Comparison of ENCODE assay signal across 24 mouse cellular contexts in genomic region chr12:28622641-28623040, GRCm38 (mm10). TPM values are rescaled to one million over a fixed set of nuclear protein-coding genes. Genes with fewer than 3 reads are reported as not detected.
DNase-seq lines count a peak whose midpoint lies in the region; ATAC-seq and TF ChIP-seq lines count a peak whose summit lies in the region.
"Had no signal": no experiment of that assay in that cellular context is flagged by ENCODE, and none has a peak within 500 bp of the region (broad histone marks: within the 10 kb centered on the region; RNA-seq: fewer than 3 reads in every experiment).

No protein-coding gene starts in this region.

- no peak overlapping the region for H3K9ac ChIP-seq in heart, embryonic 12.5 days
- H3K9ac ChIP-seq in kidney, embryonic 16.5 days (replicated peaks; ENCODE audit: low read length), result no peak overlapping the region
- H3K9ac ChIP-seq in MEL (ENCODE audit: control insufficient read depth, low read depth, low read length, poor library complexity, severe bottlenecking), result no peak overlapping the region
- H3K9ac ChIP-seq in heart, postnatal 0 days (replicated peaks; ENCODE audit: low read depth, low read length), result no peak overlapping the region
- H3K9ac ChIP-seq: embryonic facial prominence, embryonic 12.5 days; limb, embryonic 12.5 days; stomach, embryonic 15.5 days had no signal

- 45% methylated on average over 1 of the region's 1 CpGs for WGBS in heart, embryonic 12.5 days
- 56% methylated on average over 1 of the region's 1 CpGs for WGBS in kidney, embryonic 16.5 days
- WGBS in kidney, adult 2 months, result 80% methylated on average over 1 of the region's 1 CpGs
- 67% methylated on average over 1 of the region's 1 CpGs for WGBS in heart, postnatal 0 days

- peak overlapping the region; percentile 39 for H3K27ac ChIP-seq in heart, embryonic 12.5 days (ENCODE audit: poor library complexity, severe bottlenecking)
- peak overlapping the region; percentile 56 for H3K27ac ChIP-seq in kidney, embryonic 16.5 days (ENCODE audit: low read length)
- no peak overlapping the region for H3K27ac ChIP-seq in kidney, adult 2 months (ENCODE audit: insufficient read depth, low read depth, low read length)
- H3K27ac ChIP-seq in MEL (ENCODE audit: control insufficient read depth, low read depth, low read length), result no peak overlapping the region
- H3K27ac ChIP-seq in heart, postnatal 0 days (ENCODE audit: low read depth), result peak overlapping the region; percentile 40; the same call in 1 of the 2 replicates
- H3K27ac ChIP-seq: embryonic facial prominence, embryonic 12.5 days; gastrocnemius, adult 2 months; limb, embryonic 12.5 days; neural tube, embryonic 12.5 days; stomach, embryonic 15.5 days had no signal

- H3K4me2 ChIP-seq in heart, embryonic 12.5 days, result peak overlapping the region; percentile 56
- H3K4me2 ChIP-seq in kidney, embryonic 16.5 days (replicated peaks; ENCODE audit: low read depth, low read length), result no peak overlapping the region
- peak overlapping the region; percentile 6 for H3K4me2 ChIP-seq in heart, postnatal 0 days (ENCODE audit: low read depth, low read length)
- H3K4me2 ChIP-seq: embryonic facial prominence, embryonic 12.5 days; limb, embryonic 12.5 days; midbrain, embryonic 11.5 days; neural tube, embryonic 12.5 days; stomach, embryonic 15.5 days had no signal

- intact Hi-C loops in heart, postnatal 14 days (cut with DNase I), result no loop called here

- no peaks in the 10 kb centered on the region for H3K9me3 ChIP-seq in heart, embryonic 12.5 days (replicated peaks)
- H3K9me3 ChIP-seq in kidney, embryonic 16.5 days (ENCODE audit: low read length), result no peaks in the 10 kb centered on the region
- H3K9me3 ChIP-seq in MEL (replicated peaks; ENCODE audit: insufficient read depth, low read length), result no peaks in the 10 kb centered on the region
- no peaks in the 10 kb centered on the region for H3K9me3 ChIP-seq in heart, postnatal 0 days (replicated peaks; ENCODE audit: control insufficient read depth, low read length)
- H3K9me3 ChIP-seq: embryonic facial prominence, embryonic 12.5 days; limb, embryonic 12.5 days; neural tube, embryonic 12.5 days; stomach, embryonic 15.5 days had no signal

- TF ChIP-seq CTCF in kidney, adult 2 months (conservative IDR thresholded peaks at IDR 0.05; ENCODE audit: insufficient read depth, insufficient read length, low read depth, low read length), result no peak
- no peak for TF ChIP-seq CTCF in MEL (IDR thresholded peaks at IDR 0.05 in 2 of 3, conservative IDR thresholded peaks at IDR 0.05 in 1 of 3; ENCODE audit: control insufficient read depth in 1 of 3, insufficient read depth in 1 of 3, low read depth in 2 of 3, low read length in 3 of 3, poor library complexity in 1 of 3, severe bottlenecking in 1 of 3)
- TF ChIP-seq CTCF in heart, postnatal 0 days (IDR thresholded peaks at IDR 0.05; ENCODE audit: low read depth), result no peak

- no peak for TF ChIP-seq EP300 in MEL (IDR thresholded peaks at IDR 0.05; ENCODE audit: low read depth in 1 of 2, low read length in 2 of 2)
- TF ChIP-seq EP300 in heart, postnatal 0 days (IDR thresholded peaks at IDR 0.05; ENCODE audit: low read depth), result no peak

- no peak for DNase-seq in heart, postnatal 14 days
- DNase-seq in kidney, adult 2 months, result no peak
- DNase-seq in MEL (ENCODE audit: low read depth, low spot score), result peak; percentile 10
- DNase-seq in heart, postnatal 0 days (ENCODE audit: low spot score), result no peak
- no peak for DNase-seq in c-Kit-positive CD71-positive TER-119-positive erythroid progenitor cells, embryonic 14.5 days (ENCODE audit: low spot score)
- DNase-seq: adrenal gland, postnatal 25 days; cerebellum, adult 2 months; gastrocnemius, adult 2 months; spleen, adult 18-20 months; thymus, adult 2 months had no signal

- TF ChIP-seq RAD21 in MEL (IDR thresholded peaks at IDR 0.05; ENCODE audit: low read depth, low read length), result no peak

- no peak overlapping the region for H3K4me3 ChIP-seq in heart, embryonic 12.5 days
- H3K4me3 ChIP-seq in kidney, embryonic 16.5 days (ENCODE audit: low read length), result no peak overlapping the region
- H3K4me3 ChIP-seq in kidney, adult 2 months (ENCODE audit: insufficient read depth, low read depth, low read length), result no peak overlapping the region
- no peak overlapping the region for H3K4me3 ChIP-seq in MEL (ENCODE audit: control insufficient read depth in 1 of 2, insufficient read depth in 1 of 2, low read depth in 2 of 2, low read length in 2 of 2)
- H3K4me3 ChIP-seq in heart, postnatal 0 days (ENCODE audit: low read depth, low read length), result no peak overlapping the region
- H3K4me3 ChIP-seq: embryonic facial prominence, embryonic 12.5 days; gastrocnemius, adult 2 months; limb, embryonic 12.5 days; neural tube, embryonic 12.5 days; stomach, embryonic 15.5 days had no signal

- peaks cover 26% of the 10 kb centered on the region for H3K4me1 ChIP-seq in heart, embryonic 12.5 days (replicated peaks)
- peaks cover 18% of the 10 kb centered on the region for H3K4me1 ChIP-seq in kidney, embryonic 16.5 days (ENCODE audit: insufficient read depth, low read length)
- no peaks in the 10 kb centered on the region for H3K4me1 ChIP-seq in kidney, adult 2 months (ENCODE audit: control insufficient read depth, insufficient read depth, low read length)
- peaks cover 2 to 58% of the 10 kb centered on the region in 2 experiments; a peak in 3 of 4 replicates for H3K4me1 ChIP-seq in MEL (ENCODE audit: control insufficient read depth in 1 of 2, insufficient read depth in 2 of 2, low read length in 2 of 2)
- H3K4me1 ChIP-seq in heart, postnatal 0 days (ENCODE audit: control insufficient read depth, insufficient read depth), result peaks cover 10% of the 10 kb centered on the region
- H3K4me1 ChIP-seq: limb, embryonic 12.5 days; neural tube, embryonic 12.5 days had no signal

- no peaks in the 10 kb centered on the region for H3K36me3 ChIP-seq in heart, embryonic 12.5 days
- no peaks in the 10 kb centered on the region for H3K36me3 ChIP-seq in kidney, embryonic 16.5 days (ENCODE audit: insufficient read depth, low read length)
- no peaks in the 10 kb centered on the region for H3K36me3 ChIP-seq in kidney, adult 2 months (ENCODE audit: control insufficient read depth, insufficient read depth, low read length)
- H3K36me3 ChIP-seq in MEL (ENCODE audit: control insufficient read depth in 1 of 2, insufficient read depth in 2 of 2, low read length in 2 of 2), result peaks cover 0 to 21% of the 10 kb centered on the region in 2 experiments; a peak in 2 of 4 replicates
- no peaks in the 10 kb centered on the region for H3K36me3 ChIP-seq in heart, postnatal 0 days (replicated peaks; ENCODE audit: control insufficient read depth, insufficient read depth, low read length)
- H3K36me3 ChIP-seq: embryonic facial prominence, embryonic 12.5 days; limb, embryonic 12.5 days; neural tube, embryonic 12.5 days; stomach, embryonic 15.5 days had no signal

- no peak for ATAC-seq in heart, embryonic 12.5 days (ENCODE audit: insufficient number of reproducible peaks, low FRiP score)
- no peak for ATAC-seq in kidney, embryonic 16.5 days (ENCODE audit: low FRiP score, low TSS enrichment)
- ATAC-seq in heart, postnatal 0 days (ENCODE audit: insufficient read depth, low read depth), result no peak
- ATAC-seq: activated CD4-positive, CD25-positive, alpha-beta regulatory T cell, adult 4 months; forebrain, embryonic 16.5 days; hindbrain, embryonic 16.5 days; Patski had no signal

- TF ChIP-seq POLR2A in kidney, adult 2 months (IDR thresholded peaks at IDR 0.05; ENCODE audit: low read depth, low read length), result no peak
- no peak for TF ChIP-seq POLR2A in MEL (IDR thresholded peaks at IDR 0.05; ENCODE audit: control insufficient read depth in 1 of 2, insufficient read depth in 1 of 2, low read depth in 1 of 2, low read length in 2 of 2, poor library complexity in 1 of 2)

- H3K27me3 ChIP-seq in heart, embryonic 12.5 days (replicated peaks), result no peaks in the 10 kb centered on the region
- H3K27me3 ChIP-seq in kidney, embryonic 16.5 days (ENCODE audit: insufficient read depth, low read length), result no peaks in the 10 kb centered on the region
- H3K27me3 ChIP-seq in kidney, adult 2 months (replicated peaks; ENCODE audit: control insufficient read depth, insufficient read depth, low read length), result no peaks in the 10 kb centered on the region
- no peaks in the 10 kb centered on the region for H3K27me3 ChIP-seq in MEL (ENCODE audit: control insufficient read depth in 1 of 2, insufficient read depth in 2 of 2, low read length in 2 of 2)
- H3K27me3 ChIP-seq in heart, postnatal 0 days (ENCODE audit: control insufficient read depth, insufficient read depth, low read length), result no peaks in the 10 kb centered on the region
- H3K27me3 ChIP-seq: embryonic facial prominence, embryonic 12.5 days; limb, embryonic 12.5 days; neural tube, embryonic 12.5 days; Patski; stomach, embryonic 15.5 days had no signal

- H3K79me2 ChIP-seq in MEL (ENCODE audit: control insufficient read depth, insufficient read depth, low read length, poor library complexity), result no peaks in the 10 kb centered on the region

RNA-seq across cellular contexts. Expression of gene Colec11, which starts 0.5 kb away (rescaled TPM):
- polyA plus RNA-seq in heart, embryonic 12.5 days (2016; fragmentation: Nextera tagmentation; extraction: Ambion mirVana), result 6.3 and 6.5 TPM in 2 replicates
- total RNA-seq in heart, postnatal 14 days (2021), result 10 to 100 TPM; 27.1 to 30.6 TPM
- polyA plus RNA-seq in kidney, embryonic 16.5 days (2015; fragmentation: Nextera tagmentation; extraction: Ambion mirVana), result 3.1 and 4.4 TPM in 2 replicates
- 1.6 and 1.7 TPM in 2 replicates for polyA plus RNA-seq in kidney, adult 2 months (2012; rRNA removed)
- 0.23 and 0.54 TPM in 2 replicates for total RNA-seq in MEL (2012; rRNA removed)
- polyA plus RNA-seq in MEL (2012; ENCODE audit: insufficient read depth in 1 of 2, insufficient read length in 2 of 2, low read depth in 1 of 2, low replicate concordance in 2 of 2, missing spikeins in 1 of 2), result under 1 TPM in 1 of 2 experiments, not detected in 1; 0.74 TPM
- total RNA-seq in heart, postnatal 0 days (2014; rRNA removed; ENCODE audit: low replicate concordance), result 11.2 and 18.4 TPM in 2 replicates
- 28.1 and 29.4 TPM in 2 replicates for polyA plus RNA-seq in heart, postnatal 0 days (2015; fragmentation: Nextera tagmentation; extraction: Ambion mirVana)
- total RNA-seq: monocyte, adult 5-6 weeks had no signal
- polyA plus RNA-seq: C2C12; limb, embryonic 12.5 days had no signal

RNA-seq across cellular contexts. Expression of gene Rps7, which starts 13.1 kb away (rescaled TPM):
- polyA plus RNA-seq in heart, embryonic 12.5 days (2016; fragmentation: Nextera tagmentation; extraction: Ambion mirVana), result 513 and 523 TPM in 2 replicates
- 100 to 1,000 TPM; 298 to 350 TPM for total RNA-seq in heart, postnatal 14 days (2021)
- polyA plus RNA-seq in kidney, embryonic 16.5 days (2015; fragmentation: Nextera tagmentation; extraction: Ambion mirVana), result 499 and 566 TPM in 2 replicates
- 212 and 286 TPM in 2 replicates for polyA plus RNA-seq in kidney, adult 2 months (2012; rRNA removed)
- total RNA-seq in MEL (2012; rRNA removed), result 2,384 and 2,439 TPM in 2 replicates
- 100 to 1,000 TPM; 300 to 476 TPM for polyA plus RNA-seq in MEL (2012; ENCODE audit: insufficient read depth in 1 of 2, insufficient read length in 2 of 2, low read depth in 1 of 2, low replicate concordance in 2 of 2, missing spikeins in 1 of 2)
- 684 and 717 TPM in 2 replicates for total RNA-seq in heart, postnatal 0 days (2014; rRNA removed; ENCODE audit: low replicate concordance)
- 419 and 457 TPM in 2 replicates for polyA plus RNA-seq in heart, postnatal 0 days (2015; fragmentation: Nextera tagmentation; extraction: Ambion mirVana)

RNA-seq across cellular contexts. Expression of gene Rnaseh1, which starts 26.8 kb away (rescaled TPM):
- 17.8 and 18.1 TPM in 2 replicates for polyA plus RNA-seq in heart, embryonic 12.5 days (2016; fragmentation: Nextera tagmentation; extraction: Ambion mirVana)
- 1 to 10 TPM; 5.5 to 7.3 TPM for total RNA-seq in heart, postnatal 14 days (2021)
- 34.7 and 39.3 TPM in 2 replicates for polyA plus RNA-seq in kidney, embryonic 16.5 days (2015; fragmentation: Nextera tagmentation; extraction: Ambion mirVana)
- 8.5 and 9.8 TPM in 2 replicates for polyA plus RNA-seq in kidney, adult 2 months (2012; rRNA removed)
- total RNA-seq in MEL (2012; rRNA removed), result 39.0 and 47.9 TPM in 2 replicates
- polyA plus RNA-seq in MEL (2012; ENCODE audit: insufficient read depth in 1 of 2, insufficient read length in 2 of 2, low read depth in 1 of 2, low replicate concordance in 2 of 2, missing spikeins in 1 of 2), result 10 to 100 TPM in 1 of 2 experiments, not detected in 1; 36.5 TPM
- 4.1 and 17.7 TPM in 2 replicates for total RNA-seq in heart, postnatal 0 days (2014; rRNA removed; ENCODE audit: low replicate concordance)
- 11.6 and 12.6 TPM in 2 replicates for polyA plus RNA-seq in heart, postnatal 0 days (2015; fragmentation: Nextera tagmentation; extraction: Ambion mirVana)

RNA-seq across cellular contexts. Expression of gene Allc, which starts 40.3 kb away (rescaled TPM):
- polyA plus RNA-seq in heart, embryonic 12.5 days (2016; fragmentation: Nextera tagmentation; extraction: Ambion mirVana), result not detected in 2 replicates
- total RNA-seq in heart, postnatal 14 days (2021), result not detected
- polyA plus RNA-seq in kidney, embryonic 16.5 days (2015; fragmentation: Nextera tagmentation; extraction: Ambion mirVana), result not detected in 2 replicates
- polyA plus RNA-seq in kidney, adult 2 months (2012; rRNA removed), result 0.13 TPM in 1 of 2 replicates, not detected in the other
- total RNA-seq in MEL (2012; rRNA removed), result 0.42 and 0.85 TPM in 2 replicates
- 1 to 10 TPM in 1 of 2 experiments, not detected in 1; 2.2 TPM for polyA plus RNA-seq in MEL (2012; ENCODE audit: insufficient read depth in 1 of 2, insufficient read length in 2 of 2, low read depth in 1 of 2, low replicate concordance in 2 of 2, missing spikeins in 1 of 2)
- total RNA-seq in heart, postnatal 0 days (2014; rRNA removed; ENCODE audit: low replicate concordance), result not detected in 2 replicates
- polyA plus RNA-seq in heart, postnatal 0 days (2015; fragmentation: Nextera tagmentation; extraction: Ambion mirVana), result not detected in 2 replicates
- total RNA-seq: adrenal gland, postnatal 25 days; gastrocnemius, adult 2 months; granulocyte monocyte progenitor cell, adult 5-6 weeks; monocyte, adult 5-6 weeks had no signal
- polyA plus RNA-seq: activated CD4-positive, CD25-positive, alpha-beta regulatory T cell, adult 4 months; C2C12; cerebellum, adult 2 months; embryonic facial prominence, embryonic 12.5 days; limb, embryonic 12.5 days; midbrain, embryonic 11.5 days; neural tube, embryonic 12.5 days; Patski; stomach, embryonic 15.5 days had no signal

RNA-seq across cellular contexts. Expression of gene Adi1, which starts 52.4 kb away (rescaled TPM):
- polyA plus RNA-seq in heart, embryonic 12.5 days (2016; fragmentation: Nextera tagmentation; extraction: Ambion mirVana), result 42.2 and 43.3 TPM in 2 replicates
- total RNA-seq in heart, postnatal 14 days (2021), result 10 to 100 TPM; 36.3 to 38.9 TPM
- polyA plus RNA-seq in kidney, embryonic 16.5 days (2015; fragmentation: Nextera tagmentation; extraction: Ambion mirVana), result 97.4 and 103 TPM in 2 replicates
- polyA plus RNA-seq in kidney, adult 2 months (2012; rRNA removed), result 35.2 and 53.9 TPM in 2 replicates
- 18.1 and 22.1 TPM in 2 replicates for total RNA-seq in MEL (2012; rRNA removed)
- polyA plus RNA-seq in MEL (2012; ENCODE audit: insufficient read depth in 1 of 2, insufficient read length in 2 of 2, low read depth in 1 of 2, low replicate concordance in 2 of 2, missing spikeins in 1 of 2), result 10 to 100 TPM in 1 of 2 experiments, not detected in 1; 54.8 TPM
- total RNA-seq in heart, postnatal 0 days (2014; rRNA removed; ENCODE audit: low replicate concordance), result 4.4 and 15.8 TPM in 2 replicates
- polyA plus RNA-seq in heart, postnatal 0 days (2015; fragmentation: Nextera tagmentation; extraction: Ambion mirVana), result 37.0 and 38.4 TPM in 2 replicates

Comparison
In these comparisons a context has a peak if more than half of its experiments do, and no peak if none do; other contexts are left out.
1. H3K27ac ChIP-seq: peak in heart, embryonic 12.5 days (single experiment), kidney, embryonic 16.5 days (single experiment) and heart, postnatal 0 days (single experiment); none in kidney, adult 2 months (single experiment) and MEL (single experiment).